Mouse (Mus musculus) heart, adult 2 months (tissue): ENCODE results near the gene Adgrf1.

Source experiments
- CTCF ChIP-seq: fragments of 200-600 bp; IDR thresholded peaks from 2 replicates; pipeline ENCODE4 v1.8.1; 2022; ENCODE audit warnings: antibody characterized with exemption, mild to moderate bottlenecking, moderate library complexity
- EP300 ChIP-seq: fragments of 200-500 bp; IDR thresholded peaks from 2 replicates; pipeline ENCODE4 v1.6.1; 2011; ENCODE audit warnings: low read depth, low read length, control low read depth; ENCODE audit not compliant: insufficient read depth

DNA sequence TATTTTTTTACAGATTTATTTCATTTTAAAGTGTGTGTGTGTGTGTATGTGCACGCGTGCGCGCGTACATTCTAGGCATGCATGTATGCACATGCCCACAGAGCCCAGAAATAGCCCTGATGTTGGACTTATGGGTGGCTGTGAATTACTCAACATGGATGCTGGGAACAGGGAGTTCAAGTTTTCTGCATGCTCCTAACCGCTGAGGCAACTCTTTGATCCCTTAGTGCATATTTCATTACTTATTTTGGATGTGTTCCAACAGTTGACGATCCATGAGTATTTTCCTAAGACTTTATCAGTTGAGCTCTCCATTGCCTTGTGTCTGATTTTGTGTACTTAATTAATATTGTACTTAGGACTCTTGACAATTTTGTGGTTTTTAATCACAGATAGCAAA lies 29.4 kb downstream of the Adgrf1 start:
- TF ChIP-seq EP300 (no peak), CTCF (no peak)
